Mouse (Mus musculus) lung, postnatal 4 days (tissue): ENCODE measurements at regions not wholly inside any gene's neighbourhood (a gene's known extent, or its start where the extent isn't known, plus 50 kb on each side); places are given as distances from the start of the nearest gene placed in this dataset.

Source experiments
- DNase-seq, 2 experiments: peaks; one replicate each; pipeline ENCODE4 v3.0.0; 2021

DNA sequence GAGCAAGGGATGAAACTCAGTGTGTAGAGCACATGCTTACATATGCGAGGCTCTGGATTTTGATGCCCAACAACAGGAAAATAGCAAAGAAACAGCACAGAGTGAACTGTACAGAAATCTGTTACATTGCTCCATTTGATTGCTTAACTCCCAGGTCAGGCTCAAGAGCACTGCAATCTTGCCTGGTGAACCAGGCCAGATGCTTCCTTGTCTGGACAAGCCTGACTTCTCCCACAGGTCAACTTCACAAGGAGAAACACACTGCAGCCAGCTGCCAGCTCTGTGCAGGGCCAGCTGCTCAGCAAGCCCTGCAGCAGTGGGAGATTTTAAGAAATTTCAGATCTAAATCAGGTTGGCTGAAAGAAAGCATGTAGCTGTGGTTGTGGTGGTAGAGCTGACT, 81.2 kb upstream of the 1700066M21Rik start:
- DNase-seq: peak; percentile 5 to 70

DNA sequence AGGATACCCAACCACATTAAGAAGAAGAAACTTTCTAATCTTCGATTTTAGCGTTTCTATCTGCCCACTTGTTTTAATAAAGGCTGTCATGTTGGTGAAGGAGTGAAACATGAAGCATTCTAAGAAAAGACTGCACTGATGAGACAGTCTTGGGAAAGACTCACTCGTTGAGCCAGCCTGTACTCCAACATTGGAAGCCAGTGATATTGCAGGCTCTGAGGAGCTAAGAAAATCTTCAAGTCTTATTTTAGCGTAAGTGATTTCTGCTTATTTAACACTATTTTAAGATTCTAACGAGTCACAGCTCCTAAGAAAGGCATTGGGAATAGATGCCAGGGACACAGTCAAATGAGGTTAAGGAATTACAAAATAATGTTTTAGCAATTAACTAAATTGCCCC, 78.9 kb upstream of the 1700066M21Rik start:
- no peak for DNase-seq

DNA sequence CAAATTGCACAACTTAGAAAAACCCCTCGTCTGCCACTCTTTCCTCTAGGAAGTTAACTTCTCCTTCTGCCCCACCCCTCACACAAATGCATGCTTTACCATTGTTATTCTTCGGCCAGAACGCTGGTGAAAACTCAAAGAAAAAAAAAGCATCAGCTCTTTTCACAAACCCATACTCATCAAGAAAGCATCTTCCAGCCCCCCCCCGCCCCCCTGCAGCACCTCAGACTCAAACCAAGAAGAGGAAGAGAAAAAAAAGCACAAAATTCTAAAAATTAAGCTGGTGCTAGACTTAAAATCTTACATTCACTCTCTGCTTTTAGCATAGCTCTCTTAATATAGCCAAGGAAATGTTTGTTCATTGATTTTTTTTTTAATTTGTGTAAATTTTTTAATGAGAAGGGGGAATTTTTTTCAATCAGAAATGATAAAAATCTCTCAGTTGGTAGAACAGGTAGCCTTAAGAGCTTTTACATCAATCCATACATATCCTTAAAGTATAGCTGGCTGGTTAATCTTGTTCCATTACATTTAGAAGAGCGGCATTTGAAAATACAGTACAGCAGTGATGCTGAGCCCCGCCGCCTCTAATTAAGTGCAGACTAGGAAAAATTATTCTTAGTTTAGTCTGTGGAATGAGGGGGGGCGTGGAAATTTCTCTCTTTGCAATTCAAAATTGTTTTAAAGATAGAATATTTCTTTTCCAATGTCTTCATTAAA, 76.0 kb upstream of the 1700066M21Rik start:
- no peak for DNase-seq

DNA sequence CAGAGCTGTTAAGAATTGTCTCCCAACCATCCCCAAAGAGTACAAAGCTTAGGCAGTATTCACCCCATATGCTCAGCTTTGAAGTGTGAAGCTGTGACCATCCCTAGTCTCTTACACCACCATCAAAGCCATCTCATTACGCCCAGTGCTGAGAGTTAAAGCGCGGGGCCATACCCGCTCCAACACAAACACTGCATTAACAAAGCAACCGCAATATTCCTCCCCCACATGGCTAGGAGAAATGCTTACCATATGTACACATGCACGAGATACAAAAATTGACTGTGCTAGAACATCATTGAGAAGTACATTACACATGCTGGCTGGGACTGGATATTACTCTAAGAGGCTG, 75.5 kb upstream of the 1700066M21Rik start:
- DNase-seq: no peak

DNA sequence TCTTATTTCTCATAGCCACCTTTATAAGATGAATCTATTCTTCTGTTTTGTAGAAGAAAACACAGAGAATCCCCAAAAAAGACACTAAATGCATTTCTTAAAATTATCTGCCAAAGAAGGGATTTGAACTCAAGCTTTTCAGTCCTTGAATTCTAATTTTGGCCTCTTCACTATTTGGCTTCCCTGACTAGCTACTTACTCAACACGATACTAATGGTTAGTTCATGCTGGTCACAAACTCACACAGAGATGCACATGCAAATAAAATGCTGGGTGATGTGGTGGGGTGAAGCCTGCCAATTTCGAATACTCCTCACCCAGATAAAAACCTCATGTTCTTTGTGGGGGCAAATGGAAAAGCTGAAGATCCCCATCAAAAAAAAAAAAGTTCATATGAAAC, 72.7 kb upstream of the 1700066M21Rik start:
- no peak for DNase-seq

DNA sequence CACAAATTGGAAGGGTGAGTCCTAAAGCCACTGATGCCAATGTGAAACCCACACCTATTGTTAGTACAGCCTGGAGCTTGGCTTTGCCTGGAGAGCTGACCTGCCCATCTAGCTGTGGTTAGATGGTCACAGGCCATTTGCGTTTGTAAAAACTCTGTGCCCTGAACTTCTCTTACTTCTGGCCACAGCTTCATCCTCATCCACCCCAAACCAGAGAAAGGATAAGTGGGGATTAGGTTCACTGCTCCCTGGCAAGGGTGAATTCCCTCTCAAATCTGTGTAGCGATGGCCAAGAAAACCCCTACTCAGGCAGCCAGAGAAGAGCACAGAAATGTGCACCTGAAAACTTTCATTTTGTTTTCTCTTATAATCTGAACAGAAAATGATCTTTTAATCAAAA, 54.9 kb upstream of the 1700066M21Rik start:
- no peak for DNase-seq

DNA sequence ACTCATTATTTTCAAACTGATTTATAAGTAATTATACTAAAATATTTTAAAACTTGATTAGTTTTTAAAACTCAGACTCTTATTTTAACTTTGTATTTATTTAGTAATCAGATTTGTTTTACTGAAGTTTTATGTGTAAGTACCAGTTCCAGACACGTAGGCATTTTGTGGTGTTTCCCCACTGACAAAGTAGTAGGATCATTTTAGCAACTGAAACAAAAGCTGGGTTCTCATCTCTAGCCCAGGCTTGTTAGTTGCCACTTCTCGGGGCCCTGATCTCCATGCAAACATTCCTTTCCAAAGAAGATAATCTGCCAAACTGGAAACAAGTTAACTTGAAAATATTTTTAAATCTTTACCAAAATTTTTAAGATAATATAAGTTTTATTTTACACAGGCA, 54.3 kb upstream of the 1700066M21Rik start:
- DNase-seq: no peak

DNA sequence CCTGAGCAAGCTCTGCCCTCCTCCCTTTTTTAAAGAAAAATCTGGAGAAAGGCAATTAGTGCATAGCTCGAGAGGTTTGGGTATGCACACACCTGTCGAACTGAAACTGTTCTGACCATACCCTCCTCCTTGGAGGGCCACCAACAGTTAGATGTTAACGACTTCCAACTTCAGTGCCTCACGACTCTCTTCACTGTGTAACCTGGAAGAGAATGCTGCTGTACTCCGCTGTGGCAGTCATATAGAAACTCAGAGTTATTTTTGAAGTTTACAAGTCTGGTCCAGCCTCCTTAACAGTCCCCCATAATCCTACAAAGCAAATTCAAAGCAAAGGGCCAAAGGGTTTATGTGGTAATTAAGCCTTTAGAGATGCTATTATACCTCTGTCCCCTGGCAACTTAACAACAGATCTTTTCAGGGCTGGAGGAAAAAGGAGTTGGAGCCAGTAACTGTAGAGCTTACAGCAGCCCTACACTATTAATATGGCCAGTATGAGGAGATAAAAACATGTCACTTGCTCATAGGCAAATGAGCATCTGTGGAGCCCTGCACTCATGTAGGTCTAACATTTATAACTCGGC, 51.7 kb upstream of the 1700066M21Rik start:
- no peak for DNase-seq
